Mouse (Mus musculus) limb, embryonic 12.5 days (tissue): ENCODE measurements around the gene Psmd11. TPM values are rescaled to one million over a fixed set of nuclear protein-coding genes. Genes with fewer than 3 reads are reported as not detected.

Source experiments
- ATAC-seq: fragments of 200-750 bp; cut with Nextera tagmentation; 2 replicates; pipeline ENCODE4 v1.8.0; 2017; ENCODE audit warnings: low read depth, moderate TSS enrichment; ENCODE audit not compliant: insufficient number of reproducible peaks, insufficient read depth, low FRiP score, low TSS enrichment
- H3K27ac ChIP-seq: fragments of 300-500 bp; sonication (generic); 2 replicates; pipeline ENCODE4 v1.5.1; 2016; ENCODE audit warnings: mild to moderate bottlenecking, moderate library complexity
- H3K27me3 ChIP-seq: fragments of 300-500 bp; sonication (generic); 2 replicates; pipeline ENCODE4 v1.6.1; 2016; ENCODE audit warnings: mild to moderate bottlenecking, moderate library complexity
- H3K36me3 ChIP-seq: fragments of 300-500 bp; sonication (generic); 2 replicates; pipeline ENCODE4 v1.6.1; 2016; ENCODE audit warnings: mild to moderate bottlenecking, moderate library complexity
- H3K4me1 ChIP-seq: fragments of 300-500 bp; sonication (generic); replicated peaks from 2 replicates; pipeline ENCODE4 v1.6.1; 2016
- H3K4me2 ChIP-seq: fragments of 300-500 bp; sonication (generic); 2 replicates; pipeline ENCODE4 v1.6.1; 2016; ENCODE audit warnings: mild to moderate bottlenecking, moderate library complexity
- H3K4me3 ChIP-seq: fragments of 300-500 bp; sonication (generic); replicated peaks from 2 replicates; pipeline ENCODE4 v1.5.1; 2016; ENCODE audit warnings: mild to moderate bottlenecking
- H3K9ac ChIP-seq: fragments of 300-500 bp; sonication (generic); replicated peaks from 2 replicates; pipeline ENCODE4 v1.6.1; 2016; ENCODE audit warnings: mild to moderate bottlenecking, moderate library complexity
- H3K9me3 ChIP-seq: fragments of 300-500 bp; sonication (generic); 2 replicates; pipeline ENCODE4 v1.6.1; 2016; ENCODE audit warnings: mild to moderate bottlenecking, moderate library complexity
- WGBS: fragments of 180-500 bp; shearing (Covaris S2); methylation state at CpG from one replicate; pipeline ENCODE4 v1.1.7; 2016; 5-methylcytosine and 5-hydroxymethylcytosine counted together
- polyA plus RNA-seq: library from polyadenylated mRNA; unstranded; fragments of >200 nt; fragmentation: Nextera tagmentation; extraction: Ambion mirVana; gene quantifications from 2 replicates; pipeline ENCODE4 v1.2.1, GENCODE M21; 2016

Psmd11 gene
- polyA plus RNA-seq, 1 experiment from 2014 or later: 325 TPM

DNA sequence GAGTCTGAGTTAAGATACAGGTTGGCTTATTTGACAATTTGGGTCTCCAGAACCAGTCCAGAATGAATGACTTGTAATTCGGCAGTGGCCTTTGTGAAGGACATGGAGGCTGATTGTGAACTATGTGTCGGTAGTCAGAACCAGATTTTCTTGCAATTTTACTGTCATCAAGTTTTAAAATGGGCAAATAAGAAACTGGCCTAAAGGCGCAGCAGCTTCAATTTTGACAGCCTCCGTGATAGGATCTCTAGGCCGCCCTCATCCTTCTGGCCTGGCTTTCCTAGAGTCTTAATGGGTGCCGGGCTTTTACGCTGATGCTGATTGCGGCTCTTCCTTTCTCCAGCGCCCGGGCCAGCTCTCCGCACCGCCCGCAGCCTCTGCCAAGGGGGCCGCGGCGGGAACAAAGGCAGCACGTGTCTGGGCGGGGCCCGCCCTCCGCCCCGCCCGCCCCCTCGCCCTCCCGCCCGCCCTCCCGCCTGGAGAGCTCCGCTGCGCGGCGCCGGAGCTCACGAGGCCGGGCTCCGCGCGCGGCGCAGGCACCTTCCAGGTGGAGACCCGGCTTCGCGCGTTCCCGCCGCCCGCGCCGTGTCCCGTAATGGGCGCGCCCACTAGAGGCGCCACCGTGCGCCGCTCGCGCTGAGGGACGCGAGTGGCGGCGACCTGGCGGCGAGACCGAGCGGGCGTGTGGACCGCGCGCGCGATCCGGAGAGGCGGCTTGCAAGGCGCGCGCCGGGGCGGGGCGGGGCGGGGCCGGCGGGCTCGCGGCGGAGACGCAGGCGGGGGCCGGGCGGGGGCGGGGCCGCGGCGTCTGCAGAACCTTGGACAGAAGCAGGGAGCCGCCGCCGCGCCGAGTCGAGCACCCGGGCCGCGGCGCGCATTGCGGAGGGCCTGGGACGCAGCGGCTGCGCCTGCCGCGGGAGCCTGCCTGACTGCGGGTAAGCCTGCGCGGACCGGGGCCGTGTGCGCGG lies 48.1 kb downstream of the Psmd11 start, which contains the start of gene Cdk5r1:
TSS of gene Cdk5r1 (plus strand) at position 802 of the 968 bp plus-strand sequence.
- Histone ChIP-seq H3K4me3 (peak within 1 kb of the TSS; percentile 70), H3K9me3 (no peaks in the 10 kb centered on the region), H3K4me1 (peaks cover 34% of the 10 kb centered on the region), H3K4me2 (peak within 1 kb of the TSS; percentile 95), H3K27ac (peak within 1 kb of the TSS; percentile 81), H3K9ac (peak within 1 kb of the TSS; percentile 71), H3K36me3 (peaks cover 42% of the 10 kb centered on the region), H3K27me3 (peaks cover 14% of the 10 kb centered on the region)
- peak; percentile 89 for ATAC-seq
- WGBS: 2% methylated on average over 114 of the region's 116 CpGs

- peaks cover 34% of the 10 kb centered on the region for H3K4me1 ChIP-seq
- peaks cover 14% of the 10 kb centered on the region for H3K27me3 ChIP-seq
- peak overlapping the region; percentile 71 for H3K9ac ChIP-seq
- H3K9me3 ChIP-seq: no peaks in the 10 kb centered on the region
- peak overlapping the region; percentile 95 for H3K4me2 ChIP-seq
- ATAC-seq: peak; percentile 29; the same call in 1 of the 2 replicates
- H3K4me3 ChIP-seq: peak overlapping the region; percentile 70
- H3K36me3 ChIP-seq: peaks cover 33% of the 10 kb centered on the region
- WGBS: 14% methylated on average over 53 of the region's 55 CpGs
- peak overlapping the region; percentile 81 for H3K27ac ChIP-seq
Observed at GRCm38 (mm10) chr11:80477341-80478199, 49.2 kb downstream of the Psmd11 start.

- ATAC-seq: no peak
- Histone ChIP-seq H3K4me1 (peaks cover 34% of the 10 kb centered on the region), H3K9ac (peak overlapping the region; percentile 18; the same call in 1 of the 2 replicates)
Observed at GRCm38 (mm10) chr11:80478694-80479412, 50.4 kb downstream of the Psmd11 start.

GRCm38 (mm10) chr11:80479425-80479824 lies 51.0 kb downstream of the Psmd11 start:
- H3K4me3 ChIP-seq: peak overlapping the region; percentile 70
- ATAC-seq: no peak
- H3K36me3 ChIP-seq: peaks cover 14% of the 10 kb centered on the region; the same call in 1 of the 2 replicates
- H3K27ac ChIP-seq: no peak overlapping the region
- H3K4me1 ChIP-seq: peaks cover 40% of the 10 kb centered on the region
- peaks cover 14% of the 10 kb centered on the region for H3K27me3 ChIP-seq
- WGBS: 62% methylated on average over 5 of the region's 5 CpGs
- no peaks in the 10 kb centered on the region for H3K9me3 ChIP-seq
- no peak overlapping the region for H3K9ac ChIP-seq
- H3K4me2 ChIP-seq: peak overlapping the region; percentile 95

More at GRCm38 (mm10) chr11:80478694-80479412, 50.4 kb downstream of the Psmd11 start:
- H3K4me3 ChIP-seq: peak overlapping the region; percentile 70
- H3K36me3 ChIP-seq: peaks cover 20% of the 10 kb centered on the region; the same call in 1 of the 2 replicates
- peaks cover 14% of the 10 kb centered on the region for H3K27me3 ChIP-seq
- 75% methylated on average over 14 of the region's 14 CpGs for WGBS
- H3K9me3 ChIP-seq: no peaks in the 10 kb centered on the region
- peak overlapping the region; percentile 95 for H3K4me2 ChIP-seq
- no peak overlapping the region for H3K27ac ChIP-seq

DNA sequence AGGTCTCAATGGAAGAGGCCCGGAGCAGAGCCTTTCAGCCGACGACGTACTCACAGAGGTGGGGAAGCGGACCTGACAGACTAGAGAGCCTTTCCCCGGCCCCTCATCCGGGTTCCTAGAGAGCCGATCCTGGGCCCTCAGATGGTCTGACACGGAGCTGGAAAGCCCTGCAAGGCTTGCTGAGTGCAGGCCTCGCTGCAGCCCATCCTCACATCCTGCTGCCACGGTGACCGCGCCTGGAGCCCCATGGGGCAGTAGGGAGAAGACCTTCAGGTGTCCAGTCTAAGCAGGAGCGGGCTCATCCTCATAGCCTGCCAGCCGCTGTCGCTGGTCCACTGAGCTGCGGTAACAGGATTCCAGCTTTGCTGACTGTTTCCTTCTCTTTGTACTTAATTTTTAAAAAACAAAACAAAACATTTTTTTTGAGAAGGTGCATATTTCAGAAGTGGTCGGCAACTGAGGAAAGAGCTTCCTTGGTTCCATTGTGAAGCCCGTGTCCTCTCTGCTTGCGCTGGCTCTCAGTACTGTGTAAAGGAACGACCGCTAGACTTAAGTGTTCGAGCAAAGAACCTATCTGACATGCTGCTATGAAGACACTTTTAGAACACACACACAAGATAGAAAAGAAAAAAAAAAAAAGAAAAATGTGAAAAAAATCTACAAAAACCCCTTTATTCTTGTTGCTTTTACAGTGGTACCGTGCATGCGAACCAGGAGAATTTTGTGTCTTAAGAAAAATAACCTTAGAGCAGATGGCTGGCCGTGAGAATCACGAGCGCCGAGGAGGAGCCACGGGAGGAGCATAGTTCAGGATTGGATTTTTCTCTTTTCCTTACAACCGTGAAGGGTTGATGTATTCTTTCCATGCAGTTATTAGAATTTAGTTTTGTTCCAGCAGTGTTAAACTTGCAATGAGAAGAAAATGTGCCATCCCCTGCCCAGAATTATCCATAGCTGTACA lies 51.8 kb downstream of the Psmd11 start:
- H3K36me3 ChIP-seq: peaks cover 7% of the 10 kb centered on the region; the same call in 1 of the 2 replicates
- H3K4me1 ChIP-seq: peaks cover 42% of the 10 kb centered on the region
- H3K4me3 ChIP-seq: peak overlapping the region; percentile 70
- no peaks in the 10 kb centered on the region for H3K9me3 ChIP-seq
- peaks cover 14% of the 10 kb centered on the region for H3K27me3 ChIP-seq
- WGBS: 86% methylated on average over 31 of the region's 31 CpGs
- no peak for ATAC-seq
- no peak overlapping the region for H3K27ac ChIP-seq
- H3K9ac ChIP-seq: no peak overlapping the region
- peak overlapping the region; percentile 95 for H3K4me2 ChIP-seq

GRCm38 (mm10) chr11:80481409-80482050 lies 53.1 kb downstream of the Psmd11 start:
- ATAC-seq: no peak
- H3K36me3 ChIP-seq: peaks cover 6% of the 10 kb centered on the region; the same call in 1 of the 2 replicates
- no peak overlapping the region for H3K27ac ChIP-seq
- WGBS: 79% methylated on average over 13 of the region's 13 CpGs
- no peak overlapping the region for H3K9ac ChIP-seq
- H3K4me2 ChIP-seq: 0 out of 2 replicates have a peak overlapping the region, but pooled peaks have one; percentile 10
- peaks cover 14% of the 10 kb centered on the region for H3K27me3 ChIP-seq
- H3K4me1 ChIP-seq: peaks cover 37% of the 10 kb centered on the region
- H3K9me3 ChIP-seq: no peaks in the 10 kb centered on the region
- no peak overlapping the region; the same call in 1 of the 2 replicates for H3K4me3 ChIP-seq

GRCm38 (mm10) chr11:80482347-80482746 lies 53.9 kb downstream of the Psmd11 start:
- H3K9ac ChIP-seq: no peak overlapping the region
- no peaks in the 10 kb centered on the region for H3K9me3 ChIP-seq
- H3K4me2 ChIP-seq: no peak overlapping the region
- no peak for ATAC-seq
- no peak overlapping the region for H3K4me3 ChIP-seq
- H3K27me3 ChIP-seq: peaks cover 14% of the 10 kb centered on the region
- no peak overlapping the region for H3K27ac ChIP-seq
- H3K4me1 ChIP-seq: peaks cover 35% of the 10 kb centered on the region
- WGBS: 77% methylated on average over 10 of the region's 10 CpGs
- H3K36me3 ChIP-seq: peaks cover 6% of the 10 kb centered on the region; the same call in 1 of the 2 replicates

DNA sequence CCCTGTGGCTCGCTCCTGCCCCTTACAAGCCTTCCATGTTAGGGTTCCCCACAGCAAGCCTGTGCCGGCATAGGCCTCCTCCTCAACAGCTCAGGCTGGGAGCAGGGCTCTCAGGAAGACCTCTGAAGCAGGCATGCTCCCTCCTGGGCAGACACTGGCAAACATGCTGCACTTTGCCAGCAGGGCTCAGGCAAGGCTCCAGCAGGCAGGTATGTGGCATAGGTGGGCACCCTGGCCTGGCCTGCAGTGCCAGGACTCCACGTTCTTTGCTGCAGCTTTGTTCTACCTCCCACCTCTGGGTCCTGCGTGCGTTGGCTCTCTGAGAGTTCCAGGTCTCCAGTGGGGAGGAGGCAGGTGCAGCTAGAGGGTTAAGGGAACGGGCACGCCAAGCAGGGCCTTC lies 54.5 kb downstream of the Psmd11 start:
- no peak for ATAC-seq
- 86% methylated on average over 7 of the region's 7 CpGs for WGBS
- Histone ChIP-seq H3K9me3 (no peaks in the 10 kb centered on the region), H3K36me3 (peaks cover 6% of the 10 kb centered on the region; the same call in 1 of the 2 replicates), H3K4me1 (peaks cover 30% of the 10 kb centered on the region), H3K27ac (no peak overlapping the region), H3K27me3 (peaks cover 11% of the 10 kb centered on the region), H3K4me2 (no peak overlapping the region), H3K9ac (no peak overlapping the region), H3K4me3 (no peak overlapping the region)

GRCm38 (mm10) chr11:80483536-80484067 lies 55.2 kb downstream of the Psmd11 start:
- no peak overlapping the region for H3K27ac ChIP-seq
- no peak for ATAC-seq
- no peaks in the 10 kb centered on the region for H3K9me3 ChIP-seq
- no peak overlapping the region for H3K4me2 ChIP-seq
- peaks cover 5% of the 10 kb centered on the region for H3K27me3 ChIP-seq
- no peak overlapping the region for H3K9ac ChIP-seq
- no peak overlapping the region for H3K4me3 ChIP-seq
- H3K4me1 ChIP-seq: peaks cover 27% of the 10 kb centered on the region
- WGBS: 77% methylated on average over 6 of the region's 6 CpGs
- H3K36me3 ChIP-seq: peaks cover 6% of the 10 kb centered on the region; the same call in 1 of the 2 replicates
